Mouse (Mus musculus) spleen, embryonic (tissue): ENCODE measurements around the gene Pde10a.

ENCODE experiments used
- CTCF ChIA-PET: fragments of 350-600 bp; sonication (Branson Sonifier 250); formaldehyde crosslinking; loops from one replicate; lab custom pipeline; 2022; lab: Charles Lee

The Pde10a gene

DNA sequence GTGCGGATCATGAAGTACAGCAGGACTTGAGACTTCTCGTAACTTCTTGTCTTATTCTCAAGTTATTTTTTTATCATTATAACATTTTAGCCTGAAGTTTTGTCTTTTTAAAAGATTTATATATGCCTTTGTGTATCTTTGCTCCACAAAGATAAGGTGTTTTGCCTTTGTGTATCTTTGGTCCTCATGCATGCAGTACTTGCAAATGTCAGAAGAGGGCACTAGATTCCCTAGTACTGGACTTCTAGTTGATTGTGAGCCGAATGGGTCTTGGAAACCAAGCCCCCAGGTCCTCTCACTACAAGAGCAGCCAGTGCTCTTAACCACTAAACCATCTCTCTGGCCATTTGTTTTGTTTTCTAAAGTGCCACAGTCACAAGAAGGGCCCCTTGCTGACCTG, 55.2 kb downstream of the Pde10a start:
- CTCF ChIA-PET = no interaction called here

GRCm38 (mm10) chr17:8581579-8581978, 56.4 kb downstream of the Pde10a start:
- CTCF ChIA-PET = no interaction called here

- CTCF ChIA-PET = no interaction called here
These were observed 67.5 kb downstream of the Pde10a start for GRCm38 (mm10) chr17:8592427-8593277.

DNA sequence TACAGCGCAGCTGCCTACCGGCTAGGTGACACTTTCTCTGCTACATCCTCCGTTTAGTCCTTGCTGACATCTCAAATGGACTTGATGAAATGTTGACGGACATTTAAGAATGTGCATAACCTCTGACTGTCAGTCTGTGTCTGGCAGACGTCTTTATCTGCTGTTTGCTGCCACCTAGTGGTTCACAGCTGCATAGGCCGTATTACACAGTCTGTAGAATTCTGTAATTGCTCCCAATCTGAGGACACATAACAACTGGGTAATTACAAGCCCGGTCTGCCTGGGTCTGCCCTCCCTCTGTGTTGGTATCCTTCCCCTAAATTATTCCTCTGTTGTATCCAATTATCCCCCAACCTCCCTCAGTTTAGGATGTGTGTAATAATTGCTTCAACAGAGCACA, 72.6 kb downstream of the Pde10a start:
- CTCF ChIA-PET = no interaction called here

DNA sequence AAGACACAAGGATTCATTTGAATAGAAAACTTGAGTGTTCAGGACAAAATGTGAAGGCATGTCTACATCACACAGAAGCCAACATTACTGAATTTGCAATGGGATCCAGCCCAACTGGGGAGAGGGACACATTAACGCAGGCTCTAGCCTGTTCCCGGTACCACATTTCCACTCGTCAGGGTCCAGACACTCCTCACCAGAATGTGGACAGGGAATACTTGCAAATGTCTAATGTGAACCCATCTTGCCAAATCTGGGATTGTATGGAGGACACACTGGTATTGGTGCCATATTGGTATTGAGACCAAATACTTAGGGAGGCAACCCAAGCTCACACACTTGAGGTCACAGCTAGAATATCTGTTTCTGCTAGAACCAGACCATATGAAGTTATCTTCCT, 77.8 kb downstream of the Pde10a start:
- CTCF ChIA-PET = no interaction called here

- CTCF ChIA-PET = no interaction called here
These were observed 80.7 kb downstream of the Pde10a start for GRCm38 (mm10) chr17:8605921-8606320.

GRCm38 (mm10) chr17:8606695-8607094, 81.5 kb downstream of the Pde10a start:
- CTCF ChIA-PET = no interaction called here

- CTCF ChIA-PET = interaction anchor here (0.5 kb wide), 1 partner anchor 23 kb away, joined by 4 read pairs; no protein-coding TSS in a partner anchor
These were observed 86.7 kb downstream of the Pde10a start for GRCm38 (mm10) chr17:8611916-8612315.

GRCm38 (mm10) chr17:8613882-8614551, 88.8 kb downstream of the Pde10a start:
- CTCF ChIA-PET = no interaction called here

- CTCF ChIA-PET = no interaction called here
These were observed 95.2 kb downstream of the Pde10a start for GRCm38 (mm10) chr17:8620346-8620745.

GRCm38 (mm10) chr17:8621105-8621504, 95.9 kb downstream of the Pde10a start:
- CTCF ChIA-PET = no interaction called here

DNA sequence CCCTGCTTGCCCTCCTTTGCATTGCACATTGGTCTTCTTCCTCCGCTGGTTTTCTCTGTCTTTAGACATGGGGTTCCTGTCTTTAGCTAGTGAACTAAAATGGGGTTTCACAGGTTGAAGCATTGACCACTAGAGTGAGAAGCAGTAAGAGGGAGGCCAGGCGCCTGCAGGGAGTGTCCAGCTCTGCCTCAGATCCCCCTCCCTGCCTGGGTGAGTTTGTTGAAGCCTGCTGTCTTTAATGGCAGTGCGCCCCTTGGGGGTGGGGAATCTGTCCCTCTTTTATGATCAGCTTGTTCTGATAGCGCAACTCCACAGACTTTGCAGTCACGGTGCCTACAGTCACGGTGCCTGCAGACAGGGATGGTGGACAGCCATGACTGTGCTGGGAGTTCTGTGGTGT, 96.7 kb downstream of the Pde10a start:
- CTCF ChIA-PET = no interaction called here

- CTCF ChIA-PET = no interaction called here
These were observed 101.2 kb downstream of the Pde10a start for GRCm38 (mm10) chr17:8626421-8626820.

DNA sequence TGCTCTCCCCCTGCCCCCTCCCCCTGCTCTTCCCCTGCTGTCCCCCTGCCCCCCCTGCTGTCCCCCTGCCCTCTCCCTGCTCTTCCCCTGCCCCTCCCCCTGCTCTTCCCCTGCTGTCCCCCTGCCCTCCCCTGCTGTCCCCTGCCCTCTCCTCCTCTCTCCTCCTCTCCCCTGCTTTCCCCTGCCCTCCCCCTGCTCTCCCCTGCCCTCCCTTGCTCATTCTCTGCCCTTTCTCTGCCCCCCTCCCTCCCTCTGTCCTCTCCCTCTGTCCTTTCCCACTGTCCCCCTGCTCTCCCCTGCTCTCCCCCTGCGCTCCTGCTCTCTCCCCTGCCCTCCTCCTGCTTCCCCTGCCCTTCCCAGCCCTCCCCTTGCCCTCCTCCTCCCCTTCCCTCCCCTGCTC, 106.5 kb downstream of the Pde10a start:
- CTCF ChIA-PET = no interaction called here

- CTCF ChIA-PET = no interaction called here
These were observed 108.4 kb downstream of the Pde10a start for GRCm38 (mm10) chr17:8633596-8633995.

GRCm38 (mm10) chr17:8634476-8634875, 109.3 kb downstream of the Pde10a start:
- CTCF ChIA-PET = no interaction called here

DNA sequence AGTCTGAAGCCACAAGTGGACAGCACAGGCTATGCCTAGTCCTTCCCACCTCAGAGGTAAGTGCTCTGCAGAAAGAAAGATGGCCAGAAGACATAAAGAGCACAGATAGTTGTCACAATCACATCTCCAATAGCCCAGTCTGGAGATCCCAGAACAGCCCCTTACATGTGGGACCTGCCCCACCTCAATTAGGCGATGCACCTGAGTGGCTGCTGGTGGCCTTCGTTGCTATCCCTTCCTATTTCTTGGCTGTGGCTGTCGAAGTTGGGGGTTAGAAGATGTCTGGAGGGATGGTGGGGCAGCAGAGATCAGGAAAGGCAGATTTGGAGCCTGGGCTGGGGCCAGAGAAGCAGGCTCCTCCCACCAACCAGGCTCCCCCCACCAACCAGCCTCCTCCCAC, 111.1 kb downstream of the Pde10a start:
- CTCF ChIA-PET = no interaction called here

- CTCF ChIA-PET = no interaction called here
These were observed 111.5 kb downstream of the Pde10a start for GRCm38 (mm10) chr17:8636691-8637090.

DNA sequence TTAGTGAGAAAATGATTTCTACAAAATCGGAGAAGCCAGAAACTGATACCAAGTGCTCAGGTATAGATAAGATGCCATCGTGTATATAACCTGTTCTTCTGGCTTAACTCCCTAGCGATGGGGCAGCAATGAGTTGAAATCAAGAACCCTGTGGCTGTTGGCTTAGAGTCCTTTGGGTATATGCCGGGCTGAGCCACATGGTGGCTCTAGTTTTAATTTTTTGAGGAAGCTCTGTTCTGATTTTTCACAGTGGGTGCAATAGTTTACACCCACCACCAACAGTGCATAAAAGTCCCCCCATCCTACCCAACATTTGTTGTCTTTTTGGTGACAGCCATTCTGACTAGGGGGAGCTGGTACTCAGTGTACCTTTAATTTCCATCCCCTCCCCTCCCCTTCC, 112.0 kb downstream of the Pde10a start:
- CTCF ChIA-PET = no interaction called here

DNA sequence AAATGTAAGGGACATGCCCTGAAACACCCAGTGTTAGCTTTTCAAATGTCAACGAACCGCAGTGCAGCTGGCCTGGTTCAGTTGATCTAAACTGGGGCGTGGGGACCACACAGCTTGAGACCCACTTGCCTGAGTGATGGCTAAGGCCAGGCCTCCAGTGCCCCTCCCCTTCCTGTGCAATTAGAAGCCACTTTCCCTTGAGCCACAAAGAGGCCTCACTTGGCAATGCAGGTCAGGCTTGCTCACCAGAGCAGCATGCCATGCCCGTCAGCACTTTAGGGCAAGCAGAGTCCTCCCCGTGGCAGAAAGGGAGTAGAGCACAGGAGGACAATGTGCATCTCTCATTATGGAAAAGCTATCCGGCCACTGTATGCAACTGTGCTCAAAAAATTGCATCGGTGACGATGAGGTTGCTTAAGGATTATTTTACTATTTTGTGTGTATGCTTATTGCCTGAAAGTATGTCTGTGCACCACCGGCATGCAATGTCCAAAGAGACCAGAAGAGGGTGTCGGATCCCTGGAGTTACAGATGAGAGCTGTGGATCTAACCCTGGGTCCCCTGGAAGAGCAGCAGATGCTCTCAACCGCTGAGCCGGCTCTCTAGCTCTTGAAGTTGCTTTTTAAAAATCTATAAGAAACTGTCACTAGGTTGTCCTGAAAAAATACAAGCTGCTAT, 114.7 kb downstream of the Pde10a start:
- CTCF ChIA-PET = no interaction called here

- CTCF ChIA-PET = no interaction called here
These were observed 115.7 kb downstream of the Pde10a start for GRCm38 (mm10) chr17:8640741-8641480.

GRCm38 (mm10) chr17:8641491-8641890, 116.3 kb downstream of the Pde10a start:
- CTCF ChIA-PET = no interaction called here
